ENCODE assay signal across 24 mouse cellular contexts in the genomic region with DNA sequence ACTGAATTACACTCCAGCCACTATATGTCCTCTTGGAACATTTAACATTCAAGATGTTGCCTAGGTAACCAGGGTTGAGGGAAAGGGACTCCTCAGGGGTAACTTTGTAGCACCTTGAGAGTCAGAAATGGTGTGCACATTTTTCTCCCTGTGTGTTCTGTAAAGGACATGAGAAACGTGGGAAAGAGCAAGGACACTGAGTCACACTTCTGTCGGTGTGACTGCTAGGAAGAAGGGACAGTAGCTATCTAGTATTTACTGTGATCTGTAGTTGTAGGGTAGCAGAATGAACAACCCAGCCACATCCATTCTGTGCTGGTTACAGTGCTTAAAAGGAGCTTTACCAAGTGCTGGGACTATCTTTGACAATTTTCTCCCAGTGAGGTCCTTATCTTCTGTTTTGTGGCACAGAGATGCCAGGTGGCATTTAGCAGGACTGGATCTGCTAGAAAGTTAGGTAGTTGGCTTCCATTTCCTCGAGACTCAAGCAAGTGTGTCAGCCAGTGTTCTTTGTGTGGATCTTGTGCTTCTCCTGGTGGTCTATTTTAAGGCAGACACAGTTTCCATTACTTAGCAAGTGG. TPM values are rescaled to one million over a fixed set of nuclear protein-coding genes. Genes with fewer than 3 reads are reported as not detected.
A peak's percentile ranks its signal among the peaks of the same experiment; 100 is the strongest.
DNase-seq lines count a peak whose midpoint lies in the region; ATAC-seq and TF ChIP-seq lines count a peak whose summit lies in the region.
"Had no signal": no experiment of that assay in that cellular context is flagged by ENCODE, and none has a peak within 500 bp of the region (broad histone marks: within the 10 kb centered on the region; RNA-seq: fewer than 3 reads in every experiment).

No protein-coding gene starts in this region.

- H3K9me3 ChIP-seq in heart, postnatal 0 days (replicated peaks; ENCODE audit: control insufficient read depth, low read length) = no peaks in the 10 kb centered on the region
- no peaks in the 10 kb centered on the region for H3K9me3 ChIP-seq in heart, embryonic 12.5 days (replicated peaks)
- H3K9me3 ChIP-seq: forebrain, embryonic 10.5 days; forebrain, embryonic 13.5 days; hindbrain, embryonic 10.5 days; hindbrain, embryonic 13.5 days; intestine, embryonic 15.5 days had no signal

- TF ChIP-seq CTCF in heart, postnatal 0 days (IDR thresholded peaks at IDR 0.05; ENCODE audit: low read depth) = no peak

- no peaks in the 10 kb centered on the region for H3K27me3 ChIP-seq in heart, postnatal 0 days (ENCODE audit: control insufficient read depth, insufficient read depth, low read length)
- H3K27me3 ChIP-seq in heart, embryonic 12.5 days (replicated peaks) = no peaks in the 10 kb centered on the region
- H3K27me3 ChIP-seq: forebrain, embryonic 13.5 days; hindbrain, embryonic 13.5 days; intestine, embryonic 15.5 days had no signal

- H3K27ac ChIP-seq in heart, postnatal 0 days (ENCODE audit: low read depth) = peak overlapping the region; percentile 25; the same call in 1 of the 2 replicates
- no peak overlapping the region for H3K27ac ChIP-seq in heart, embryonic 12.5 days (ENCODE audit: poor library complexity, severe bottlenecking)
- H3K27ac ChIP-seq: forebrain, embryonic 10.5 days; forebrain, embryonic 13.5 days; hindbrain, embryonic 10.5 days; hindbrain, embryonic 13.5 days; intestine, embryonic 15.5 days had no signal

- H3K4me2 ChIP-seq in heart, postnatal 0 days (ENCODE audit: low read depth, low read length) = no peak overlapping the region
- H3K4me2 ChIP-seq in heart, embryonic 12.5 days = no peak overlapping the region
- H3K4me2 ChIP-seq: forebrain, embryonic 13.5 days; hindbrain, embryonic 13.5 days; intestine, embryonic 15.5 days had no signal

- H3K36me3 ChIP-seq in heart, postnatal 0 days (replicated peaks; ENCODE audit: control insufficient read depth, insufficient read depth, low read length) = no peaks in the 10 kb centered on the region
- no peaks in the 10 kb centered on the region for H3K36me3 ChIP-seq in heart, embryonic 12.5 days
- H3K36me3 ChIP-seq: forebrain, embryonic 10.5 days; hindbrain, embryonic 10.5 days; hindbrain, embryonic 13.5 days; intestine, embryonic 15.5 days had no signal

- DNase-seq in adrenal gland, adult (ENCODE audit: inconsistent age in 2 of 2, low spot score in 1 of 2) = peak; percentile 59 to 81
- no peak for DNase-seq in adrenal gland, postnatal 10 days
- DNase-seq in frontal cortex, postnatal 14 days (ENCODE audit: low spot score in 2 of 2) = no peak
- DNase-seq in heart, postnatal 0 days (ENCODE audit: low spot score) = no peak
- no peak for DNase-seq in right cerebral cortex, postnatal 10 days (ENCODE audit: low spot score in 2 of 2)
- DNase-seq: cerebellum, adult 11-12 months; cerebellum, adult 8-10 months; cerebellum, postnatal 10 days; gastrocnemius, postnatal 14 days; heart, adult 18-20 months; heart, postnatal 10 days; heart, postnatal 36 days; kidney, adult 11 months had no signal

- H3K4me3 ChIP-seq in heart, postnatal 0 days (ENCODE audit: low read depth, low read length) = no peak overlapping the region
- H3K4me3 ChIP-seq in heart, embryonic 12.5 days = no peak overlapping the region
- H3K4me3 ChIP-seq: forebrain, embryonic 10.5 days; forebrain, embryonic 13.5 days; hindbrain, embryonic 10.5 days; hindbrain, embryonic 13.5 days; intestine, embryonic 15.5 days had no signal

- H3K9ac ChIP-seq in heart, postnatal 0 days (replicated peaks; ENCODE audit: low read depth, low read length) = no peak overlapping the region
- H3K9ac ChIP-seq in heart, embryonic 12.5 days = no peak overlapping the region
- H3K9ac ChIP-seq: forebrain, embryonic 13.5 days; hindbrain, embryonic 13.5 days; intestine, embryonic 15.5 days had no signal

- WGBS in heart, postnatal 0 days = 63% methylated on average over 3 of the region's 3 CpGs
- 55% methylated on average over 3 of the region's 3 CpGs for WGBS in heart, embryonic 12.5 days

- H3K4me1 ChIP-seq in heart, postnatal 0 days (ENCODE audit: control insufficient read depth, insufficient read depth) = peaks cover 70% of the 10 kb centered on the region
- H3K4me1 ChIP-seq in heart, embryonic 12.5 days (replicated peaks) = peaks cover 64% of the 10 kb centered on the region

- no peak for TF ChIP-seq EP300 in heart, postnatal 0 days (IDR thresholded peaks at IDR 0.05; ENCODE audit: low read depth)

- peak; percentile 32 for ATAC-seq in frontal cortex, adult (ENCODE audit: low TSS enrichment)
- ATAC-seq in heart, postnatal 0 days (ENCODE audit: insufficient read depth, low read depth) = no peak
- ATAC-seq in heart, embryonic 12.5 days (ENCODE audit: insufficient number of reproducible peaks, low FRiP score) = no peak
- peak; percentile 54 for ATAC-seq in megakaryocyte progenitor cell, adult 5-6 weeks (replicated peaks; ENCODE audit: poor library complexity)
- ATAC-seq: activated CD4-positive, CD25-positive, alpha-beta regulatory T cell, adult 4 months; forebrain, embryonic 13.5 days; forebrain, embryonic 16.5 days; hindbrain, embryonic 16.5 days; intestine, embryonic 15.5 days had no signal

RNA-seq across cellular contexts. Expression of gene Fbxw11, which starts 57.5 kb away (rescaled TPM):
- 10 to 100 TPM; 68.0 to 72.9 TPM for total RNA-seq in adrenal gland, postnatal 10 days (2021)
- total RNA-seq in heart, postnatal 0 days (2014; rRNA removed; ENCODE audit: low replicate concordance) = 58.3 and 80.4 TPM in 2 replicates
- polyA plus RNA-seq in heart, postnatal 0 days (2015; fragmentation: Nextera tagmentation; extraction: Ambion mirVana) = 40.5 and 45.9 TPM in 2 replicates
- polyA plus RNA-seq in heart, embryonic 12.5 days (2016; fragmentation: Nextera tagmentation; extraction: Ambion mirVana) = 76.0 and 79.2 TPM in 2 replicates
- total RNA-seq in megakaryocyte progenitor cell, adult 5-6 weeks (2015) = 35.5 and 44.0 TPM in 2 replicates
- total RNA-seq in megakaryocyte progenitor cell, adult 5-6 weeks (2017) = 62.3 and 72.8 TPM in 2 replicates

Comparison
In these comparisons a context has a peak if more than half of its experiments do, and no peak if none do; other contexts are left out.
1. DNase-seq: peak in adrenal gland, adult (2 of 2); none in adrenal gland, postnatal 10 days (single experiment), frontal cortex, postnatal 14 days (0 of 2), heart, postnatal 0 days (single experiment) and right cerebral cortex, postnatal 10 days (0 of 2).
2. ATAC-seq: peak in frontal cortex, adult (single experiment) and megakaryocyte progenitor cell, adult 5-6 weeks (single experiment); none in heart, postnatal 0 days (single experiment) and heart, embryonic 12.5 days (single experiment).